Mouse (Mus musculus): ENCODE data around the gene Stk4.

Stk4 gene

GRCm38 (mm10) chr2:164174649-164175395 is 104.7 kb downstream of the Stk4 start:
- no peak for DNase-seq (ENCODE audit: low spot score in 2 of 2)

GRCm38 (mm10) chr2:164175850-164176249 is 105.7 kb downstream of the Stk4 start:
- no peak for DNase-seq (ENCODE audit: low spot score in 2 of 2)

GRCm38 (mm10) chr2:164177831-164178230 is 107.7 kb downstream of the Stk4 start:
- DNase-seq (ENCODE audit: low spot score in 2 of 2) = no peak

- DNase-seq (ENCODE audit: low spot score in 2 of 2) = no peak
Observed at GRCm38 (mm10) chr2:164180124-164180523, 110.0 kb downstream of the Stk4 start.

DNA sequence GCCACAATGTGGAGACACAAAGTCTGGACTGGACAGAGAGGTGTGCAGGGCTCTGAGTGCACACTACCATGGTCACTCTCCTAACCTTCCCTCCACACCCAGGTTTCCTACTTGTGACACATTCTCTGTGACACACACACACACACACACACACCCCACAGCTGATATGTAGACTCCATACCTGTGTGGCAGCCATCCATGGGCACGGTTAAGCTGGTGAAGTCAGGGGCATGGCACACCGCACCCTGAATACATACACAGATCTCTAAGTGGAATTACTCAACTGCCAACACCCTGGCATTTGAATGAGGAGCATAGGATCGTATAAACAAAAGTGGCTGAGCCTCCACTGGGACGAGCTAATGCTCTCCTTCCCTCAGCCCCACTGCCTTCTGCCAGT is 110.6 kb downstream of the Stk4 start:
- no peak for DNase-seq (ENCODE audit: low spot score in 2 of 2)

- no peak for DNase-seq (ENCODE audit: low spot score in 2 of 2)
Observed at GRCm38 (mm10) chr2:164182692-164183255, 112.7 kb downstream of the Stk4 start, which contains the start of gene Wfdc5. Gene Wfdc5 (minus strand): TSS chr2:164182742.

DNA sequence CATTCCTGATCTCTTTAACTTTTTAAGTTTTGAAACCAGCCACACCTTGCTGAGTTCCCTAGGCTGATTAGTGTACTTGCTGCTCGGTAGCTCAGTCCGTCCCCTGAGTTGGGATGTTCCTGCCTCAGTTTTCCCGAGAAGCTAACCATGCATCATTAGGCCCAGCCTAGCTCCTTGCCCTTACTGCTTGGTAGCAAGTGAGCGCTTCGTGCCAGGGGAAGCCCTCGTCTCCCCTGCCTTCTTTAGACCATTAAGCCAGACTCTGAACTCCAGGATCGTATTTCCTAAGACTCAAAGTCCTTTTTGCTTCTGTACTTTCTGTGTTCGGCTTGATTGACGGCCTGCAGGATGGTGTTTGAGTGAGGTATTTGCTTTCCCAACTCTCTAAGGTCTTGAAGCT is 113.2 kb downstream of the Stk4 start:
- DNase-seq (ENCODE audit: low spot score in 2 of 2) = no peak

DNA sequence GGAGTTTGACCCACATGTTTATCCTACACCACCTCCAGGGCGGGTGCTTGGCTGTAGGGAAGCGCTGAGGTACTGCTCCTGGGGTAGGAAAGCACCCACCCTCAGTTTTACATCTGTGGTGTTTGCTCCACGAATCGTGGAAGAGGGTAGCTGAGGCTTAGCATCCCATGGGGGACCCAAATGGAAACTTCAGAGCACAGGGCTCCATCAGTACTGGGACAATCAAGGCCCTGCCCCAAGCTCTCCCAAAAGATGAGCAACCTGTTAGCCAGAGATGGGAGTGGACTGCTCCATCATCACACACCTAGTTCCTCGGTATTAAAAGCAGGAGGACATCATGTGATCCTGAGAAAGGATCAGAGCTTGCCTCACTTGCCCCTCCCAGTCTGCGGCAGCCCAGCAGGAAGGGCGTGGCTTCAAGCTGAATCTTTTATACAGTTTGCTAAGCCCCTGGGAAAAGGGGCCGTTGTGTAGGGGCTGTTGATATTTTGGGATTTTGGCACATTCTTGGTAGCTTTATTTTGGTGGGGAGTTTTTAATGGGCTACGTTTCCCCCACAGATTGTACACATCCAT is 114.1 kb downstream of the Stk4 start:
- DNase-seq (ENCODE audit: low spot score in 2 of 2) = no peak

GRCm38 (mm10) chr2:164188722-164189121 is 118.6 kb downstream of the Stk4 start:
- no peak for DNase-seq (ENCODE audit: low spot score in 2 of 2)

DNA sequence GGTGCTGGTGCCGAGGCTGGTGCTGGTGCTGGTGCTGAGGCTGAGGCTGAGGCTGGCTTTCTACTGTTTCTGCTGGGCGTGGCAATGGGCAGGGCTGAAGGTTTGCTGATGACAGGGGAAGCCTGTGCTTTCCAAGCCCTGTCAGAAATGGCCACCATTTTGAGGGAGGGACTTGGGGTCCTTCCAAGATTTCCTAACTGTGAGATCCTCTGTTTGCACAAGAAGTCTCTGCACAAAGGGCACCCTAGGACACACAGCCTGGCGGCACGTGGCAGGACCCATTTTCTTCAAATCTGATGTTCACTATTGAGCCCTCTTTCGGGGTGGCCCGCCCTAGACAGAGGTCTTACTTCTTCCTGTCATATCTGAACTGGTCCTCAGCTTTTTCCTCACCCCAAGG is 120.5 kb downstream of the Stk4 start, which contains the start of gene Wfdc12:
Wfdc12 (minus strand) TSS at position 33 of the 400 bp plus-strand sequence.
- DNase-seq (ENCODE audit: low spot score in 2 of 2) = no peak

DNA sequence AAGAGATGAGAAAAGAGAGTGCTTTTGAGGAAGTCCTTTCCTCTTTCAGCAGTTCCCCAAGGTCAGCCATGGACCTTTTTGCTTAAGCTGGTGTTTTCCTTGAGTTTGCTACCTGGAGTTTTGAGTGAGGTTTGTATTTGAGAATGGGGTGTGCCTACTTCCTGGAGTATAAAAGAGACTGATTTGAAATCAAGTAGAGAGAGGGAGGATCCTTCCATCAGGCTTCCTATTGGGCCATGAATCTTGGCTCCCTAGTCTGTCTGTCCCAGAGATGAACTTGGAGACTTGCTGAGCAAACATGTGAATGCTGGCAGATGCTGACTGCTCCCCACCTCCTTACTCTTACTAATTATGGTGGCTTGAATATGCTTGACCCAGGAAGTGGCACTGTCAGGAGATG is 122.2 kb downstream of the Stk4 start:
- DNase-seq (ENCODE audit: low spot score in 2 of 2) = no peak

- DNase-seq (ENCODE audit: low spot score in 2 of 2) = no peak
Observed at GRCm38 (mm10) chr2:164194959-164195630, 125.0 kb downstream of the Stk4 start.

GRCm38 (mm10) chr2:164195971-164196699 is 126.0 kb downstream of the Stk4 start:
- DNase-seq (ENCODE audit: low spot score in 2 of 2) = no peak

DNA sequence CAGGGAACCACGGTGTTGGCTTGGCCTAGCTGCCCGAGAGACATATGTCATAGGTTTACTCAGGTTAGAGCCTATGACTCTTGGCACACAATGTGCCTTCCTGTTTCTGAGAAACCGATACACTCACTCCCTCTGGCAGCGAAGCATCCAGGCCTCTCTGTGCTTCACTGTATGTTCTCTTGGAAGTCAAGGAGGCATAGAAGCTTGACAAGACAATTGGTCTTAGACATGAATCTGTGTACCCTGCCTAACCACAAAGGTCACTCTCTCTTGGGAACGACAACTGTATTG is 126.5 kb downstream of the Stk4 start:
- no peak for DNase-seq (ENCODE audit: low spot score in 2 of 2)

- DNase-seq (ENCODE audit: low spot score in 2 of 2) = no peak
Observed at GRCm38 (mm10) chr2:164199626-164200327, 129.7 kb downstream of the Stk4 start, which contains the start of gene Wfdc15a. Gene Wfdc15a (minus strand): TSS chr2:164200130.

Data from spleen, postnatal 14 days (tissue).